Mouse (Mus musculus) erythroid progenitor cell, adult 5-6 weeks (primary cell): Measurements from ENCODE around the gene Bpifb4. TPM values are rescaled to one million over a fixed set of nuclear protein-coding genes. Genes with fewer than 3 reads are reported as not detected.

Source experiments
- ATAC-seq: replicated peaks from 2 replicates; pipeline ENCODE4 v1.8.0; 2016; ENCODE audit warnings: moderate number of reproducible peaks, mild to moderate bottlenecking, moderate TSS enrichment, inconsistent platforms; ENCODE audit not compliant: poor library complexity, low FRiP score, severe bottlenecking
- total RNA-seq, 2 experiments: library from RNA; stranded (forward) in 1 of 2; stranded (reverse) in 1 of 2; fragments of 150-400 nt in 1 of 2; fragments of 186-747, 209-891 nt in 1 of 2; gene quantifications; 2 replicates each; pipeline versions ENCODE4 v1.2.3 to v1.2.4; 2015 to 2017; ENCODE audit warnings: low replicate concordance in 2 of 2

The Bpifb4 gene
- total RNA-seq, 2 experiments from 2014 or later: not detected

DNA sequence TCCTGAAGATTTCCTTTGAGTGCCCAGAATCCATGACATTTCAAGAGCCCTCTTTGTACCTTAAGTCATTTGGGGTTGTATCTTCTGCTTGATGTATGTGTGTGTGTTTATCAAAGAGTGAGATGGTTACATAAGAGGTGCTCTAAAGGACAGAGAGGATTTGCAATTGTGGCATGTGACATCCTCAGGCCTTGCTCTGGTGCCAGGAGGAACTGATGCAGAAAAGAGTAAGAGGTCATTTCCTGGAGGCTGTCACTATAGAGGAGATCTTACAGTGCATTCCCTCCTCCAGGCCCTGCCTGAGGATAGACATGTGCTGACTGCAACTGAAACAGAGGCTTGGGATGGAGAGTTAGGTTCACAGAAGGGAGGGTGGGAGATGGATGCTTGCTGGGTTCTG, 63.0 kb downstream of the Bpifb4 start:
- ATAC-seq: no peak

GRCm38 (mm10) chr2:154004456-154004855, 66.4 kb downstream of the Bpifb4 start:
- no peak for ATAC-seq

- no peak for ATAC-seq
These were observed 67.1 kb downstream of the Bpifb4 start for GRCm38 (mm10) chr2:154005094-154005493.

DNA sequence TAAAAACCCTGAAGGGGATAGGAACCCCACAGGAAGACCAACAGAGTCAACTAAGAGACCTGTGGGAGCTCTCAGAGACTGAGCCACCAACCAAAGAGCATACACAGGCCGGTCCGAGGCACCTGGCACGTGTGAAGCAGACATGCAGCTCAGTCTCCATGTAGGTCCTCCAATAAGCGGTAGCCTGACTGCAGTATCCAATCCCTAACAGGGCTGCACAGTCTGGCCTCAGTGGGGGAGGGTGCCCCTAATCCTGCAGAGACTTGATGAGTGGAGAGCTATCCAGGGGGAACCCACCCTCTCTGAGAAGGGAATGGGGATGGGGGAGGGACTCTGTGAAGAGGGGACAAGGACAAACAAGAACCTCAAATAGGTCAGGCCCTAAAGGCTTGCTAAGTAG, 67.7 kb downstream of the Bpifb4 start:
- no peak for ATAC-seq

DNA sequence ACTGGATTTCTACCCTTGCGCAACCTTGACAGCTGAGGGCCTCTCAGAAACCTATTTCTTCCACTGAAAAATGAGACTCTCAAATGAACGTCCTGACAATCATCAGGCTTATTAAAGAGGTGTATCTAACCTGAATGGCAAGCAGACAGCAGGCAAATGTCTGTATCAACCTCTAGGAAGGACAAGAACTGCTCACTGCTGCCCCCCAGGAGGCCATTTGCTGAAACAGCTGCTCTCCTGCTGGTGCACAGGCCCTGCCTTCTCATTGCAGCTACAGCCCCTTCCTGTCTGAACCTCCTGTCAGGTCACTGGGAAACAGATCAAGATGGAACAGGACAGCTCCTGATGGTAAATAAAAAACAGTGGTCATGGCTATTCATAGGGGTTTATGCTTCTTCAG, 68.3 kb downstream of the Bpifb4 start:
- no peak for ATAC-seq

DNA sequence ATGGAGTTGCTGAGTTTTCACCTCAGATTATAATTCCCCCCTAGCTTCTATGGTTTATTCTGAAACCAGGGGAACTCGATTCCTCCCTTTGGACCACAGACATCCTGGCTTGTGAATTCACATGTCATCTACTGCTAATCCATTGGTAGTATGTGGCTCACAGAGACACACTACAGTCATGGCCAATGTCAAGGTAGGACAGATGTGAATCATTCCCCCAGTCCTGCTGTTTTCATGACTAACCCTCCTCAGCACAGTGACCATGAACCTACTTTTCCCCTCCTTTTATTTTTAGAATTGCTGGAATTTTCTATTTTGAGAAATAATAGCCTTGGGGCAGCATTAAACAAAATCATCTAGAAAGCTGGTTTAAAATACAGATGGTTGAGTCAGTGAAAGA, 69.4 kb downstream of the Bpifb4 start:
- no peak for ATAC-seq

DNA sequence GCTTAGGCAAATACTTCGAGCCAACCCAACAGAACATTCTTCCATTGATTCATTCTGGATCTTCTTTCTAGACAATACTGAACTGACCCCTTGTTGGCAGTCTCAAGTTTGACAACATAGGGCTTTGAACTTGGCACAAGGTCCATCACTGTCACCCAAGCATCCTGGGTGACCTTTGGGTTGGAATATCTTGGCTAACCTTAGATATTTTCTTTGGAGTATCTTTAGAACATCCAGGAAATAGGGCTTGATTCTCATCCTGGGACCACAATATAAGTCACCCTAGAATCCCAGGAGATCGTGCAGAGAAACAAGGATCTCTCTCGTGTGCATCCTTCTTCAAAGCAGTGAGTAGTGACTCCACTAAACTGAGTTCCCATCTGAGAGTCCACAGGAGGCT, 70.0 kb downstream of the Bpifb4 start, which contains the start of gene Bpifa2:
Gene Bpifa2, plus strand, starts transcription at position 301 of the 400 bp plus-strand sequence.
- no peak for ATAC-seq

Other genes with a start within 250 kb of the Bpifb4 start
- not detected in 2 replicates for gene Dnmt3c, start 241.6 kb upstream of the Bpifb4 start, total RNA-seq (2015; ENCODE audit: low replicate concordance)
- gene Dnmt3c, start 241.6 kb upstream of the Bpifb4 start, total RNA-seq (2017; ENCODE audit: low replicate concordance): 0.90 TPM in 1 of 2 replicates, not detected in the other
- 75.0 and 109 TPM in 2 replicates for gene Mapre1, start 196.9 kb upstream of the Bpifb4 start, total RNA-seq (2015; ENCODE audit: low replicate concordance)
- gene Mapre1, start 196.9 kb upstream of the Bpifb4 start, total RNA-seq (2017; ENCODE audit: low replicate concordance): 87.6 and 151 TPM in 2 replicates
- gene Efcab8, start 158.3 kb upstream of the Bpifb4 start, total RNA-seq (2015; ENCODE audit: low replicate concordance): not detected in 2 replicates
- 0.51 TPM in 1 of 2 replicates, not detected in the other for gene Efcab8, start 158.3 kb upstream of the Bpifb4 start, total RNA-seq (2017; ENCODE audit: low replicate concordance)
- not detected in 2 replicates for gene Sun5, start 67.1 kb upstream of the Bpifb4 start, total RNA-seq (2015; ENCODE audit: low replicate concordance)
- gene Sun5, start 67.1 kb upstream of the Bpifb4 start, total RNA-seq (2017; ENCODE audit: low replicate concordance): not detected in 2 replicates
- not detected in 2 replicates for gene Bpifb2, start 63.2 kb upstream of the Bpifb4 start, total RNA-seq (2015; ENCODE audit: low replicate concordance)
- gene Bpifb2, start 63.2 kb upstream of the Bpifb4 start, total RNA-seq (2017; ENCODE audit: low replicate concordance): not detected in 2 replicates
- gene Bpifb6, start 37.8 kb upstream of the Bpifb4 start, total RNA-seq (2015; ENCODE audit: low replicate concordance): not detected in 2 replicates
- not detected in 2 replicates for gene Bpifb6, start 37.8 kb upstream of the Bpifb4 start, total RNA-seq (2017; ENCODE audit: low replicate concordance)
- gene Bpifb3, start 20.0 kb upstream of the Bpifb4 start, total RNA-seq (2015; ENCODE audit: low replicate concordance): not detected in 2 replicates
- gene Bpifb3, start 20.0 kb upstream of the Bpifb4 start, total RNA-seq (2017; ENCODE audit: low replicate concordance): not detected in 2 replicates
- not detected in 2 replicates for gene Bpifa6, start 36.7 kb downstream of the Bpifb4 start, total RNA-seq (2015; ENCODE audit: low replicate concordance)
- not detected in 2 replicates for gene Bpifa6, start 36.7 kb downstream of the Bpifb4 start, total RNA-seq (2017; ENCODE audit: low replicate concordance)
- gene Bpifa2, start 70.1 kb downstream of the Bpifb4 start, total RNA-seq (2015; ENCODE audit: low replicate concordance): not detected in 2 replicates
- not detected in 2 replicates for gene Bpifa2, start 70.1 kb downstream of the Bpifb4 start, total RNA-seq (2017; ENCODE audit: low replicate concordance)
- gene Bpifa3, start 192.1 kb downstream of the Bpifb4 start, total RNA-seq (2015; ENCODE audit: low replicate concordance): not detected in 2 replicates
- gene Bpifa3, start 192.1 kb downstream of the Bpifb4 start, total RNA-seq (2017; ENCODE audit: low replicate concordance): not detected in 2 replicates
- gene Bpifa1, start 204.7 kb downstream of the Bpifb4 start, total RNA-seq (2015; ENCODE audit: low replicate concordance): not detected in 2 replicates
- not detected in 2 replicates for gene Bpifa1, start 204.7 kb downstream of the Bpifb4 start, total RNA-seq (2017; ENCODE audit: low replicate concordance)
- gene Bpifa5, start 224.4 kb downstream of the Bpifb4 start, total RNA-seq (2015; ENCODE audit: low replicate concordance): not detected in 2 replicates
- not detected in 2 replicates for gene Bpifa5, start 224.4 kb downstream of the Bpifb4 start, total RNA-seq (2017; ENCODE audit: low replicate concordance)